Mouse (Mus musculus) embryonic fibroblast, embryonic 13.5 days (primary cell): ENCODE measurements around the gene Fosl1.
"Not testable (repeated sequence)": the region's sequence is repeated elsewhere in the genome, so short reads cannot be mapped to it uniquely, and the experiment has no call there.

Experiments
- CTCF ChIP-seq: IDR thresholded peaks from 2 replicates; pipeline ENCODE4 v1.5.1; 2011; ENCODE audit warnings: mild to moderate bottlenecking, control low read depth, low read length, moderate library complexity, borderline replicate concordance; ENCODE audit not compliant: insufficient read depth
- POLR2A ChIP-seq: IDR thresholded peaks from 2 replicates; pipeline ENCODE4 v1.6.1; 2011; ENCODE audit warnings: low read depth, mild to moderate bottlenecking, control low read depth, low read length, moderate library complexity

GRCm38 (mm10) chr19:5401073-5401472 lies 46.3 kb upstream of the Fosl1 start:
- not testable (repeated sequence) for TF ChIP-seq POLR2A, CTCF
